In genomic region chr11:57934391-57934850, GRCm38 (mm10) we compare ENCODE assay signal across 7 mouse cellular contexts.
DNase-seq lines count a peak whose midpoint lies in the region; ATAC-seq and TF ChIP-seq lines count a peak whose summit lies in the region.

No protein-coding gene starts in this region.

- no peaks in the 10 kb centered on the region for H3K79me2 ChIP-seq in heart, adult 2 months (replicated peaks; ENCODE audit: control insufficient read depth, insufficient read depth, low read length)

- peak overlapping the region; percentile 23 for H3K4me3 ChIP-seq in embryonic facial prominence, embryonic 12.5 days
- no peak overlapping the region for H3K4me3 ChIP-seq in heart, adult 2 months
- H3K4me3 ChIP-seq in kidney, adult 2 months (ENCODE audit: insufficient read depth, low read depth, low read length): no peak overlapping the region
- peak overlapping the region; percentile 21 for H3K4me3 ChIP-seq in limb, embryonic 12.5 days (replicated peaks)
- peak overlapping the region; percentile 14 for H3K4me3 ChIP-seq in midbrain, embryonic 15.5 days

- H3K27ac ChIP-seq in embryonic facial prominence, embryonic 12.5 days: no peak overlapping the region
- H3K27ac ChIP-seq in heart, adult 2 months: no peak overlapping the region
- no peak overlapping the region for H3K27ac ChIP-seq in kidney, adult 2 months (ENCODE audit: insufficient read depth, low read depth, low read length)
- H3K27ac ChIP-seq in limb, embryonic 12.5 days: no peak overlapping the region
- H3K27ac ChIP-seq in midbrain, embryonic 15.5 days: no peak overlapping the region

- peak; percentile 95 for DNase-seq in adrenal gland, postnatal 10 days
- peak; percentile 75 to 91 for DNase-seq in heart, adult 2 months
- peak; percentile 80 for DNase-seq in kidney, adult 2 months
- DNase-seq in spleen, adult 18-20 months: peak; percentile 68 to 88

- TF ChIP-seq CTCF in heart, adult 2 months (IDR thresholded peaks at IDR 0.05): peak; percentile 99; the same call in 1 of the 2 replicates
- peak; percentile 96 for TF ChIP-seq CTCF in kidney, adult 2 months (conservative IDR thresholded peaks at IDR 0.05; ENCODE audit: insufficient read depth, insufficient read length, low read depth, low read length)

- H3K4me1 ChIP-seq in embryonic facial prominence, embryonic 12.5 days: 0 out of 2 replicates have a peak, but pooled peaks cover 4% of the 10 kb centered on the region
- no peaks in the 10 kb centered on the region for H3K4me1 ChIP-seq in heart, adult 2 months (ENCODE audit: control insufficient read depth, insufficient read depth, low read length)
- H3K4me1 ChIP-seq in kidney, adult 2 months (ENCODE audit: control insufficient read depth, insufficient read depth, low read length): no peaks in the 10 kb centered on the region
- peaks cover 5% of the 10 kb centered on the region for H3K4me1 ChIP-seq in limb, embryonic 12.5 days (replicated peaks)
- H3K4me1 ChIP-seq in midbrain, embryonic 15.5 days: peaks cover 8% of the 10 kb centered on the region

- H3K4me2 ChIP-seq in embryonic facial prominence, embryonic 12.5 days (replicated peaks): peak overlapping the region; percentile 49
- peak overlapping the region; percentile 49 for H3K4me2 ChIP-seq in limb, embryonic 12.5 days
- peak overlapping the region; percentile 48 for H3K4me2 ChIP-seq in midbrain, embryonic 15.5 days

- ATAC-seq in embryonic facial prominence, embryonic 12.5 days (ENCODE audit: insufficient number of reproducible peaks, insufficient read depth, low FRiP score, low TSS enrichment): peak; percentile 67
- ATAC-seq in limb, embryonic 12.5 days (ENCODE audit: insufficient number of reproducible peaks, insufficient read depth, low FRiP score, low TSS enrichment, low read depth): no peak; the same call in 1 of the 2 replicates
- ATAC-seq in midbrain, embryonic 15.5 days (replicated peaks): peak; percentile 62; the same call in 1 of the 2 replicates

- intact Hi-C loops in heart, adult 2 months (cut with DNase I): loop anchor here (1.0 to 10.0 kb wide), 5 partner anchors 114 to 460 kb away; no protein-coding TSS in a partner anchor

- H3K9ac ChIP-seq in embryonic facial prominence, embryonic 12.5 days: peak overlapping the region; percentile 40
- no peak overlapping the region for H3K9ac ChIP-seq in heart, adult 2 months (ENCODE audit: low read depth, low read length)
- peak overlapping the region; percentile 48 for H3K9ac ChIP-seq in limb, embryonic 12.5 days (replicated peaks)
- peak overlapping the region; percentile 28; the same call in 1 of the 2 replicates for H3K9ac ChIP-seq in midbrain, embryonic 15.5 days

- 13% methylated on average over 13 of the region's 13 CpGs for WGBS in embryonic facial prominence, embryonic 12.5 days
- 11% methylated on average over 13 of the region's 13 CpGs for WGBS in heart, adult 2 months
- 11% methylated on average over 13 of the region's 13 CpGs for WGBS in kidney, adult 2 months
- WGBS in limb, embryonic 12.5 days: 16% methylated on average over 13 of the region's 13 CpGs
- 11% methylated on average over 13 of the region's 13 CpGs for WGBS in midbrain, embryonic 15.5 days

- H3K27me3 ChIP-seq in embryonic facial prominence, embryonic 12.5 days: peaks cover 10% of the 10 kb centered on the region
- no peaks in the 10 kb centered on the region; the same call in 1 of the 2 replicates for H3K27me3 ChIP-seq in heart, adult 2 months (ENCODE audit: control insufficient read depth, insufficient read depth, low read length)
- no peaks in the 10 kb centered on the region for H3K27me3 ChIP-seq in kidney, adult 2 months (replicated peaks; ENCODE audit: control insufficient read depth, insufficient read depth, low read length)
- peaks cover 34% of the 10 kb centered on the region for H3K27me3 ChIP-seq in limb, embryonic 12.5 days
- H3K27me3 ChIP-seq in midbrain, embryonic 15.5 days (replicated peaks): no peaks in the 10 kb centered on the region

- H3K9me3 ChIP-seq in embryonic facial prominence, embryonic 12.5 days: no peaks in the 10 kb centered on the region
- H3K9me3 ChIP-seq in limb, embryonic 12.5 days: 0 out of 2 replicates have a peak, but pooled peaks cover 5% of the 10 kb centered on the region
- H3K9me3 ChIP-seq in midbrain, embryonic 15.5 days: no peaks in the 10 kb centered on the region

- no peak for TF ChIP-seq POLR2A in heart, adult 2 months (IDR thresholded peaks at IDR 0.05; ENCODE audit: insufficient read depth, low read depth, low read length)
- TF ChIP-seq POLR2A in kidney, adult 2 months (IDR thresholded peaks at IDR 0.05; ENCODE audit: low read depth, low read length): no peak

- peak; percentile 76 for TF ChIP-seq EP300 in heart, adult 2 months (IDR thresholded peaks at IDR 0.05; ENCODE audit: insufficient read depth, low read depth, low read length)

- no peaks in the 10 kb centered on the region for H3K36me3 ChIP-seq in embryonic facial prominence, embryonic 12.5 days
- H3K36me3 ChIP-seq in heart, adult 2 months (ENCODE audit: control insufficient read depth, insufficient read depth, low read length): no peaks in the 10 kb centered on the region
- H3K36me3 ChIP-seq in kidney, adult 2 months (ENCODE audit: control insufficient read depth, insufficient read depth, low read length): no peaks in the 10 kb centered on the region
- no peaks in the 10 kb centered on the region for H3K36me3 ChIP-seq in limb, embryonic 12.5 days
- no peaks in the 10 kb centered on the region for H3K36me3 ChIP-seq in midbrain, embryonic 15.5 days (replicated peaks)

Comparison
In these comparisons a context has a peak if more than half of its experiments do, and no peak if none do; other contexts are left out.
1. H3K4me3 ChIP-seq: peak in embryonic facial prominence, embryonic 12.5 days (single experiment), limb, embryonic 12.5 days (single experiment) and midbrain, embryonic 15.5 days (single experiment); none in heart, adult 2 months (single experiment) and kidney, adult 2 months (single experiment).
2. Peak in every context shown above with its lines, with median percentiles within 50 percentile points of each other: DNase-seq and H3K4me2 ChIP-seq.